Mouse (Mus musculus) adrenal gland, postnatal 36 days (tissue): ENCODE data around the gene Hectd4. TPM values are rescaled to one million over a fixed set of nuclear protein-coding genes. Genes with fewer than 3 reads are reported as not detected.
"Not testable (repeated sequence)": the region's sequence is repeated elsewhere in the genome, so short reads cannot be mapped to it uniquely, and the experiment has no call there.

Experiments
- DNase-seq, 2 experiments: peaks; one replicate each; pipeline ENCODE4 v3.0.0; 2021; ENCODE audit warnings: mixed read lengths in 1 of 2
- total RNA-seq, 2 experiments: library from RNA; stranded (reverse); gene quantifications; 2 replicates each; pipeline ENCODE4 v1.2.3; 2021

Gene Hectd4
- total RNA-seq, 2 experiments from 2014 or later = 22.1 to 23.2 TPM

- peak in 1 of 2 experiments; percentile 11 for DNase-seq
These were observed 64.8 kb downstream of the Hectd4 start for GRCm38 (mm10) chr5:121284816-121285215.

- no peak for DNase-seq
These were observed 67.2 kb downstream of the Hectd4 start for GRCm38 (mm10) chr5:121287213-121287612.

- DNase-seq = no peak
These were observed 70.3 kb downstream of the Hectd4 start for GRCm38 (mm10) chr5:121290289-121290688.

GRCm38 (mm10) chr5:121292309-121293165, 72.5 kb downstream of the Hectd4 start:
- DNase-seq = no peak

GRCm38 (mm10) chr5:121305009-121305408, 85.0 kb downstream of the Hectd4 start:
- DNase-seq = no peak

- no peak for DNase-seq
These were observed 87.6 kb downstream of the Hectd4 start for GRCm38 (mm10) chr5:121307620-121308019.

- DNase-seq = no peak
These were observed 91.6 kb downstream of the Hectd4 start for GRCm38 (mm10) chr5:121311576-121311975.

GRCm38 (mm10) chr5:121313764-121314474, 93.9 kb downstream of the Hectd4 start:
- no peak for DNase-seq

- no peak for DNase-seq
These were observed 106.2 kb downstream of the Hectd4 start for GRCm38 (mm10) chr5:121326079-121326805.

- peak; percentile 45 to 61 for DNase-seq
These were observed 109.5 kb downstream of the Hectd4 start for GRCm38 (mm10) chr5:121329333-121330058.

- DNase-seq = not testable (repeated sequence)
These were observed 110.3 kb downstream of the Hectd4 start for GRCm38 (mm10) chr5:121330154-121330816.

- no peak for DNase-seq
These were observed 111.7 kb downstream of the Hectd4 start for GRCm38 (mm10) chr5:121331731-121332130.

GRCm38 (mm10) chr5:121333976-121334375, 114.0 kb downstream of the Hectd4 start:
- DNase-seq = no peak

GRCm38 (mm10) chr5:121334454-121334853, 114.4 kb downstream of the Hectd4 start:
- no peak for DNase-seq

GRCm38 (mm10) chr5:121335426-121335825, 115.4 kb downstream of the Hectd4 start:
- no peak for DNase-seq

GRCm38 (mm10) chr5:121336009-121336408, 116.0 kb downstream of the Hectd4 start:
- no peak for DNase-seq

- DNase-seq = no peak
These were observed 116.8 kb downstream of the Hectd4 start for GRCm38 (mm10) chr5:121336776-121337175.

- no peak for DNase-seq
These were observed 119.7 kb downstream of the Hectd4 start for GRCm38 (mm10) chr5:121339507-121340230.

- DNase-seq = no peak
These were observed 121.0 kb downstream of the Hectd4 start for GRCm38 (mm10) chr5:121340965-121341473.

- no peak for DNase-seq
These were observed 122.5 kb downstream of the Hectd4 start for GRCm38 (mm10) chr5:121342490-121342889.
